Mouse (Mus musculus) testis, adult 2 months (tissue): Measurements from ENCODE around the gene Hs3st1. TPM values are rescaled to one million over a fixed set of nuclear protein-coding genes. Genes with fewer than 3 reads are reported as not detected.

ENCODE experiments used
- H3K27ac ChIP-seq: fragments of 200-500 bp; 2 replicates; pipeline ENCODE4 v1.5.1; 2012; ENCODE audit warnings: low read depth, low read length; ENCODE audit not compliant: control insufficient read depth, insufficient read depth
- H3K27me3 ChIP-seq: fragments of 200-500 bp; 2 replicates; pipeline ENCODE4 v1.6.1; 2012; ENCODE audit warnings: mild to moderate bottlenecking, low read length, moderate library complexity; ENCODE audit not compliant: control insufficient read depth, insufficient read depth
- H3K36me3 ChIP-seq: fragments of 200-500 bp; 2 replicates; pipeline ENCODE4 v1.6.1; 2012; ENCODE audit warnings: mild to moderate bottlenecking, low read length; ENCODE audit not compliant: control insufficient read depth, insufficient read depth
- H3K4me1 ChIP-seq: fragments of 200-500 bp; 2 replicates; pipeline ENCODE4 v1.6.1; 2012; ENCODE audit warnings: low read length; ENCODE audit not compliant: control insufficient read depth, insufficient read depth
- H3K4me3 ChIP-seq: fragments of 200-500 bp; 2 replicates; pipeline ENCODE4 v1.5.1; 2012; ENCODE audit warnings: low read depth, mild to moderate bottlenecking, low read length, moderate library complexity, mixed read lengths; ENCODE audit not compliant: control insufficient read depth
- CTCF ChIP-seq: fragments of 200-500 bp; IDR thresholded peaks from 2 replicates; pipeline ENCODE4 v1.5.1; 2012; ENCODE audit warnings: low read depth, mild to moderate bottlenecking, inconsistent platforms, low read length, moderate library complexity; ENCODE audit not compliant: control insufficient read depth, insufficient read depth, insufficient replicate concordance
- POLR2A ChIP-seq: fragments of 200-500 bp; IDR thresholded peaks from 2 replicates; pipeline ENCODE4 v1.6.1; 2012; ENCODE audit warnings: low read depth, mild to moderate bottlenecking, inconsistent platforms, low read length, moderate library complexity; ENCODE audit not compliant: control insufficient read depth
- polyA plus RNA-seq: library from polyadenylated mRNA; depleted of rRNA; stranded (reverse); fragments of >200 nt; gene quantifications from 2 replicates; pipeline ENCODE4 v1.2.3, GENCODE M21; 2012

The Hs3st1 gene
- polyA plus RNA-seq, 1 experiment = 1.2 TPM

- Histone ChIP-seq H3K4me3 (no peak overlapping the region), H3K4me1 (peaks cover 6% of the 10 kb centered on the region; the same call in 1 of the 2 replicates), H3K36me3 (no peaks in the 10 kb centered on the region), H3K27me3 (no peaks in the 10 kb centered on the region), H3K27ac (no peak overlapping the region)
- TF ChIP-seq POLR2A (no peak), CTCF (no peak)
These were observed 141.7 kb downstream of the Hs3st1 start for GRCm38 (mm10) chr5:39613534-39613933.

DNA sequence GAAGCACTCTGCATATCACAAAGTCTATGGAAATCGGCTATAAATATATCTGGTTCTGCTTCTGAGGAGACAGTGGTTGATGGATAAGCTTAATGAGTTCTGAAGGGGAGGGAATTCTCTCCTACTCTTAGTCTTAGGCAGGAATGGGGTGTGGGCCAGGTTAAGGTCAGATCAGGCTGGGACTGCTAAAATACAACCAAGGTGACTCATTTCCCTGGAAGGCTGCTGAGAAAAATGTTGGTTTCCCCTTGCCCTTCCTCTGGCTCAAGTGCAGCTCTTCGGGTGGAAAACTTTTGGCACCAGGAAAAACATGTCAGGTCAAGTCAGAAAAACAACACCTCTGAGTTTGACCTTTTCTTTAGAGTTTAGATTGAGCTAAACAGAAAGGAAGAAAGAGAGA is 143.0 kb downstream of the Hs3st1 start:
- TF ChIP-seq POLR2A = no peak
- TF ChIP-seq CTCF = no peak
- H3K27me3 ChIP-seq = no peaks in the 10 kb centered on the region
- H3K4me1 ChIP-seq = peaks cover 6% of the 10 kb centered on the region; the same call in 1 of the 2 replicates
- H3K27ac ChIP-seq = no peak overlapping the region
- no peaks in the 10 kb centered on the region for H3K36me3 ChIP-seq
- no peak overlapping the region for H3K4me3 ChIP-seq

DNA sequence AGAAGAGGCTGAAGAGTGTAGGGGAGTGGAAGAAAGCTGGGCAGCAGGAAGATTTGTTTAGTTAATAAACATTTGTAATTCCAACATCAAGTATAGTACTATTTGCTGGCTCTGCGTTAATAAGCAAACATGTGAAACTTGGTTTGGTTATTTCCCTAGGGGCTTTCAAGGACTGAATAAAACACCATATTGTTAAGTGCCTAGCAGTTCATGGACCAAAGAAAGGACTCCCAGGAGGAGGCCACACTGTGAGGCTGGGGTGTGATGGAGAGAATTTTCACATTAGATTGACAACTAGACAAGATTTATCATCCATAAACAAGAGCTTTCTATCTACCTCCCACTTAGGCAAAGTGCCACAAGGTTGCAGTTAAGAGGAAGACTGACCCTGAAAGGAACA is 147.0 kb downstream of the Hs3st1 start:
- Histone ChIP-seq H3K4me1 (no peaks in the 10 kb centered on the region), H3K36me3 (no peaks in the 10 kb centered on the region), H3K27me3 (no peaks in the 10 kb centered on the region), H3K27ac (no peak overlapping the region), H3K4me3 (no peak overlapping the region)
- TF ChIP-seq POLR2A (no peak), CTCF (no peak)

- Histone ChIP-seq H3K4me1 (no peaks in the 10 kb centered on the region), H3K27me3 (no peaks in the 10 kb centered on the region), H3K36me3 (no peaks in the 10 kb centered on the region), H3K27ac (no peak overlapping the region), H3K4me3 (no peak overlapping the region)
- TF ChIP-seq POLR2A = no peak
- TF ChIP-seq CTCF = no peak
These were observed 160.5 kb downstream of the Hs3st1 start for GRCm38 (mm10) chr5:39594737-39595136.
